Mouse (Mus musculus): ENCODE measurements around the gene Flywch1. TPM values are rescaled to one million over a fixed set of nuclear protein-coding genes. Genes with fewer than 3 reads are reported as not detected.
A peak's percentile ranks its signal among the peaks of the same experiment; 100 is the strongest.

Flywch1 gene
- polyA plus RNA-seq, 2 experiments from 2014 or later = 15.1 to 21.4 TPM

DNA sequence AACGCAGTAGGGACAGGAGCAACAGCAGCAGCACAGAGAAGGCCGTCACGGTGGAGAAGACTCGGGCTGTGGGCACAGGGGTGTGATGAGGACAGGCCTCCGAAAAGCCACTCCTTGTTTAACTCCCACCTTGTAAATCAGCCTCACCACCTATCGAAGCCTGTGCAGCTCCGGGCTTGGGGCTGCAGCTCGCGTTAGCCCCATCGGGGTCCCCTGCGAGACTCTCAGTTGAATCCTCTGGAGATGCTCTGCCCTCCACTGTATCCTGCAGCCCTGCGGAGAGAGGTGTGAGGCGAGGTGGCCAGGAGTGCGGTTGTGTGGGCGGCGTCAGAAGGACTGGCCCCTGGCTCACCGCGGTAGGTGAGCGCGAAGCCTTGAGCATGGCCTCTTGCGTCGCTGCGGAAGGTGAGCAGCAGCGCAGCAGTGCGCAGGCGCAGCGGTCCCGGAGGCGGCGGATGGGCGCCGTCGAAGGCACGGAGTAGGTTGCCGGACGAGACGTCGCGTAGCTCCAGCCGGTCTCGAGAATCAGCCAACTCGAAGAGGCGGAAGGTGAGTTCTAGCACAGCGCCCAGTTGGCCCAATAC lies 29.1 kb downstream of the Flywch1 start:
- peak; percentile 48 for ATAC-seq

- no peak for ATAC-seq
Measured at GRCm38 (mm10) chr17:23741359-23742209, 29.8 kb downstream of the Flywch1 start.

DNA sequence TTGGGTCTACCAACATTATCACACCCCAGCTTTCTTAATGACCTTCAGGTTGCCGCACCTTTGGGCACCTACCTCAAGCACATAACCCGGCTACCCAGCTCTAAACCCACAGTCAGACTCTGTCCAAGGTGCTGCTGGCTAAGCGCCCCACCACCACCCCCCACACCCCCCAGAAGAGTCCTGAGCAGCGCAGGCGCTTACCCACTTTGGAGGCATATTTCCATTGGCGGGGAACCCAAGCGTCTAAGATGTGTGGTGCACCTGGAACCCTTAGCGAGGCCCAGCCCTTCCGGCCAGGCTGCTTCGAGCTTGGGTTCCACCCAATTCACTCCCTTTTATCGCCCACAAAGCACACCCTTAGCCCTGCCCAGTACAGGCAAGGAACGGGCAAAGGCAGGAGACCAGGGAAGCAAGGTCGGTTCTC lies 30.8 kb downstream of the Flywch1 start, which contains the start of gene Paqr4:
TSS of gene Paqr4 (minus strand) at position 270 of the 424 bp plus-strand sequence.
- ATAC-seq = peak; percentile 23

DNA sequence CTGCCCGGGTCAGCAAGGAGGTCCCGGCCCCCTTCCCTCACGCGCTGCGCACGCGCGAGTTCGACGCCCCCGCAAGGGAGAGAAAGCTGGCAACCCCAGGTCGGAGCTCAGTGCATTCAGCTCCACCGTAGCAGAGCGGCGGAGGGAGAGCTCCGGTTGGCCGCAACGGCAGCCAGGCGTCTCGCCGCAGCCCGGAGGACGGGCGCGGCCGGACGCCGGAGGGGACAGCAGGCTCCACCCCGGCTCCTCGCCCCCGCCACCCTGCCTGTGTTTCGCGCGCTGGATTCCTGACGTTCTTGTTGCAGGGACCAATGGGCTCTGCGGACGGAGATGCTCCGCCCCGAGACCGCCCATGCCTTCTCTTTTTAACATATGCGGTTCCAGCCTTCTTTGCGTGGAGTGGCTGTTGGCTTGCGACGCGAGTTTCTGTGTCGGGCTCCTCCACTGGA lies 31.2 kb downstream of the Flywch1 start:
- peak; percentile 85 for ATAC-seq

DNA sequence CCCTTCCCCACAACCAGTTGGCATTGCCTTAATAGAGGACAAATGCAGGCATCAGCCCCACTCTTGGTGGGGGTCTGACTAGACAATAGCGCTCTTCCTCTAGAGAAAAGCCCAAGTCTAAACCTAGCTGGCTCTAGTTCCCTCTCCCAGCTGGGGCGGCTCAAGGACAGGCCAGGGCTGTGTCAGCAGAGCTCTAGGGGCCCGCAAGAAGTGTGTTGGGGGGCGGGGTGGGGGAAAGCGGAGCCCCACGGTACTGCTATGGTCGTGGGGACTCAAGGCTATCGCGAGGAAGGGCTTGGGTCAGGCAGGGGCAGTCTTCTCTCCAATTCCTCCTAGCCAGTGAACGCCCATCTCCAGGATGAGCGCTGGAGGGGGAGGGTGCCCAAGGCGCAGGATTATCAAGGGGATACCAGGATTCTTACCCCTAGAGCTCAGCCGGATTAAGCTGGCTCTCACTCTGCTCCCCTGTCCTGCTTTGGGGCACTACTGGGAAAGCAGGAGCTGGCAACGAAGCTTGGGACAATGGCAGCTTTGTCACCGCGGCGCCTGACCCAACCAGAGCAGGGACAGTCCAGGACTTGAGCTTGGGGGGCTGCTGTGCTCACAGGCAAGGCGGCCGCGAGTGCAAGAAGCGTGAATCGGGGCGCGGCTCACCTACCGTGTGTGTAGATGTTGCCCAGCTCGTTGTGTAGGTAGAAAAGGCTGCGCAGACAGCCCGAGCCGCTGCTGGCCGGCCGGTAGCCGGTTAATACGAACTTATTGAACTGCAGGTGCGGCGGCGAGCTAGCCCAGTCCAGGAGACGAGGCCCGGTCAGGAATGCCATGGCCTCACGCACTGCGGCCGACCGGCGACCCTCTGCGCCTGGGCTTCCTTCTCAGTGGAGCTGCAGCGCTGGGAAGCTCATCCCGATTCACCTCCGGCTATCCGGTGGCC lies 31.9 kb downstream of the Flywch1 start:
- peak; percentile 16 for ATAC-seq

DNA sequence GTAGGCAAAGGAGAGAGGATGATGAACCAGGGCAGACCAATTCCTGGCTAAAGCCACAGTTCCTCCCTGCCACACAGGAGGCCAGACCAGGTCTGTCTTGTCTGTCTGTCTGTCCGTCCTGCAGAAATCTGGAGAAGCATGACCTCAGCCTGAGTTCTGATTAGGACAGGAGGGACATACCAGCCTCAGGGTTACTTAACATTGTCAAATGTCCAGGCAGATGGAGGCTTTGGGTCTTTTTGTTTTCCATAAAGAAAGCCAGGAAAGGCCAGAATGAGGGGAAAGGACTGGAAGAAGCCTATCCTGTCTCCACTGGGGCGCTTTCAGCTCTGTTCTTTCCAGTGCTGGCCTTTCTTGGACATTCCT lies 32.6 kb downstream of the Flywch1 start:
- no peak for ATAC-seq

DNA sequence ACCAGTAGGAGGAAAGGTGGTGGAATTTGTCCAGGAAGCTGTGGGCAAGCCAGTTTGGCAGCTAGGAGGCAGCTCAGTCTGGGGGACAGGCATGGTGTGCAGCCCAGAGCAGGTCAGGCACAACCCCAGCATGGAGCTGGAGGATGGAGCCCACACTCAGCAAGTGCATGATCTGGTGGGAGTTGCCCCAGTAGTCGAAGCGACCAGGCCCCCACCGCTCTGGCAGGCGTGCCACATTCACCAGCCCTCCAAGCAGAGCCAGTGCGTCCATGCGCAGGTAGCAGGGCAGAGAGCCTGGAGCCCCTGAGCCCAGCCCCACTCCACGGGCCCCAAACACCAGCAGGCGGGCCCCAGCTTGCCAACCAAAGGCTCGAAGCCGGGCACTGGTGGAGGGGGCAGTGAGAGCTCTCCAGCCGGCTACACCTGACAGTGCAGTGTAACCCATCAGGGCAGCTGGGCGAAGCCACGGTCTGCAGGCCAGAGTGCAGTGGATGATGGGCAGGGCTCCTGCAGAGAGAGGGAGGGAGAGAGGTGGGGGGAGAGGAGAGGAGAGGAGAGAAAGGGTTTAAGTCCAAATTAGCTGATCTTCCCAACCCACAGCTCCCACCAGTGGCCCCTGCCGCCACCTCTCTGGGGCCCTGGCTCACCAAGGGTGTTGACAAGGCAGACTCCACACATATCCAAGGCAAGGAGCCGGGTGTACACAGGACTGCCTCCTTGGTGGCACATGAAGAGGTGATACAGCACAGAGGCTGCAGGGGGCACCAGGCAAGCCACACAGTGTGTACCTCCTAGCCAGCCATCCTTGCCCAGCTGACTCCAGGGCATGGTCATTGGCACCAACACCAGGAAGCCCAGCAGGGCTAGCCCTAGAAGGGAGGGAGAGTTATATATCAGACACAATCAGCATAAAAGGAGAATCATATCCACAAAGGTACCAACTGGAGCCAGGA lies 33.6 kb downstream of the Flywch1 start:
- no peak for ATAC-seq

DNA sequence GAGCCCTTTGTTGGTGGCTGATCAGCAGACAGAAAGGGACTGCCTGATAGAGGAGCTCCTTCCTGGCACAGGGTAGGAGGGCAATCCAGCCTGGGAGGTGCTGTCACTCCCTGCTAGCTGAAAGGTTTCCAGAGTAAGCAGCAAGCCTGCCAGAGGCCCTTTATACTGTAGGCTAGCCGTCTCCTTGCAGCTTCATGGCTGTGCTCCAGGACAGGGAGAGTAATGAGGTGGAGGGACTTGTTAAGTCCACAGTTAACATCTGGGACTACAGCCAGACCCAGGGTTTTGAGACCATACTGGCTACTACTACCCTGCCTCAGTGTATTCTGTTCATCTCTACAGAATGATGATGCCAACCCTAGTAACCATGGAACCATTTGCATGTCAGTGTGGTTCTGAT lies 37.1 kb downstream of the Flywch1 start:
- ATAC-seq = no peak

- no peak for ATAC-seq
Measured at GRCm38 (mm10) chr17:23730441-23730840, 41.0 kb downstream of the Flywch1 start.

DNA sequence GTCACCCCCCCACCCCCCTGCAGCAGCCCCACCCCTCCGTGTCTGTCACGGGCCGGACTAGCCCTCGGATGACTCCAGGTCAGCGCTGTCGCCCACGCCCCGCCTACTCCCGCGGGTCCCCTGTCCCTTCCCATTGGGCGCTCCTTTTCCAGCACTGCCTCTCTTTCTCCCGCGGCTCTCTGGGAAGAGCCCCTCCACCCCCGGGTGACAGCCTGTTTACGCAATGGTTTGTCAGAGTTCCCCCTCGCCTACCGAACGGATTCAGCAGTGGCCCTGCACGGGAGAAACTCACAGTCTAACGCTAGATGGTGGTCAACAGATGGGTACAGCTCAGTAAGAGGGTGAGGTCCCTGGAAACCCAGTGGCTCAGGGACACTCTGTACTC lies 44.7 kb downstream of the Flywch1 start:
- no peak for ATAC-seq

GRCm38 (mm10) chr17:23725999-23726757 lies 45.2 kb downstream of the Flywch1 start, which contains the start of gene Pkmyt1:
Pkmyt1 (plus strand) TSS chr17:23726336.
- peak; percentile 97 for ATAC-seq

- no peak for ATAC-seq
Measured at GRCm38 (mm10) chr17:23725477-23725876, 45.9 kb downstream of the Flywch1 start.

- no peak for ATAC-seq
Measured at GRCm38 (mm10) chr17:23722376-23723125, 48.9 kb downstream of the Flywch1 start, which contains the start of gene 1520401A03Rik. 1520401A03Rik (minus strand) TSS chr17:23722783.

- no peak for ATAC-seq
Measured at GRCm38 (mm10) chr17:23721886-23722285, 49.5 kb downstream of the Flywch1 start.

- no peak for ATAC-seq
Measured at GRCm38 (mm10) chr17:23719455-23719854, 51.9 kb downstream of the Flywch1 start.

DNA sequence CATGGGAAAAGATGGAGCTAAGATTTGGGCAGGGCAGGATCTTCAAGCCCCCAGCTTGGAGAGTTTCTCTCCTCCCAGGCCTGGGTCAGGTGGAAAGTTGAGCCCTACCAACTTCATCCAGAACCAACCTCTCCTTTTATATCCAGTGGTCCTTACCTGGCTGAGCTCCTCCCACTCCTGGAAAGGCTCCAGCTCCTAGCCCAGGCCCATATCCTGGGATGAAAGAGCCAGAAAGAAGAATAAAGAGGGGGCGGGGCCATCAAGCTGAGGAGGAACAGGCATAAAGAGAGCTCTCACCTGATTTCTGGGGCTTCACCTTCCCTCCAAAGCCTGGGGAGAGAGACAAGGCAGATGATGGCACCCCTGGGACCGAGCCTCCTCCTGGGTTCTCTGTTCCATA lies 54.4 kb downstream of the Flywch1 start:
- no peak for ATAC-seq

GRCm38 (mm10) chr17:23706212-23706611 lies 65.2 kb downstream of the Flywch1 start:
- ATAC-seq = peak; percentile 62

GRCm38 (mm10) chr17:23705525-23706104 lies 65.8 kb downstream of the Flywch1 start:
- ATAC-seq = no peak

GRCm38 (mm10) chr17:23704741-23705140 lies 66.7 kb downstream of the Flywch1 start:
- ATAC-seq = no peak

- ATAC-seq = no peak
Measured at GRCm38 (mm10) chr17:23703301-23703700, 68.1 kb downstream of the Flywch1 start.
